Mouse (Mus musculus) CD8-positive naive resting alpha-beta T cell, adult 57 days (primary cell): ENCODE results near the gene Gm14419. TPM values are rescaled to one million over a fixed set of nuclear protein-coding genes. Genes with fewer than 3 reads are reported as not detected.

ENCODE experiments used
- total RNA-seq: library from RNA; stranded (reverse); gene quantifications from one replicate; pipeline ENCODE4 v1.2.4, GENCODE M21; 2023

Gene Gm14419
- 1.8 TPM for total RNA-seq

GRCm38 (mm10) chr2:177000656-177001055 is at the start of gene Gm14419:
TSS of gene Gm14419 (plus strand) at chr2:177000956.

Other genes starting within 250 kb of the Gm14419 start
- gene Gm14295, start 202.3 kb upstream of the Gm14419 start, total RNA-seq, result 0.46 TPM
- not detected for gene Gm14408, start 169.8 kb upstream of the Gm14419 start, total RNA-seq
- gene Gm14296, start 73.1 kb upstream of the Gm14419 start, total RNA-seq, result 0.86 TPM
- not detected for gene Gm14401, start 73.4 kb downstream of the Gm14419 start, total RNA-seq
- gene Gm14410, start 205.5 kb downstream of the Gm14419 start, total RNA-seq, result 2.9 TPM